Mouse (Mus musculus) heart, adult 2 months (tissue): ENCODE results near the gene Rapgef3. TPM values are rescaled to one million over a fixed set of nuclear protein-coding genes. Genes with fewer than 3 reads are reported as not detected.

Source experiments
- DNase-seq, 2 experiments: peaks; one replicate each; pipeline ENCODE4 v3.0.0; 2021
- H3K27ac ChIP-seq: fragments of 200-600 bp; 2 replicates; pipeline ENCODE4 v1.8.1; 2022
- H3K27me3 ChIP-seq: fragments of 200-500 bp; 2 replicates; pipeline ENCODE4 v1.6.1; 2012; ENCODE audit warnings: mild to moderate bottlenecking, low read length, inconsistent platforms, mixed read lengths; ENCODE audit not compliant: control insufficient read depth, insufficient read depth
- H3K36me3 ChIP-seq: fragments of 200-500 bp; 2 replicates; pipeline ENCODE4 v1.6.1; 2012; ENCODE audit warnings: low read length, inconsistent platforms; ENCODE audit not compliant: control insufficient read depth, insufficient read depth
- H3K4me1 ChIP-seq: fragments of 200-500 bp; 2 replicates; pipeline ENCODE4 v1.6.1; 2011; ENCODE audit warnings: low read length; ENCODE audit not compliant: control insufficient read depth, insufficient read depth
- H3K4me3 ChIP-seq: fragments of 200-600 bp; 2 replicates; pipeline ENCODE4 v1.8.1; 2022
- H3K79me2 ChIP-seq: fragments of 200-500 bp; replicated peaks from 2 replicates; pipeline ENCODE4 v1.6.1; 2012; ENCODE audit warnings: mild to moderate bottlenecking, inconsistent platforms, low read length, moderate library complexity, mixed read lengths; ENCODE audit not compliant: control insufficient read depth, insufficient read depth
- H3K9ac ChIP-seq: fragments of 200-500 bp; 2 replicates; pipeline ENCODE4 v1.6.1; 2012; ENCODE audit warnings: low read depth, mild to moderate bottlenecking, control low read depth, inconsistent platforms, low read length, mixed read lengths
- CTCF ChIP-seq: fragments of 200-600 bp; IDR thresholded peaks from 2 replicates; pipeline ENCODE4 v1.8.1; 2022; ENCODE audit warnings: antibody characterized with exemption, mild to moderate bottlenecking, moderate library complexity
- EP300 ChIP-seq: fragments of 200-500 bp; IDR thresholded peaks from 2 replicates; pipeline ENCODE4 v1.6.1; 2011; ENCODE audit warnings: low read depth, low read length, control low read depth; ENCODE audit not compliant: insufficient read depth
- POLR2A ChIP-seq: fragments of 200-500 bp; IDR thresholded peaks from 2 replicates; pipeline ENCODE4 v1.6.1; 2011; ENCODE audit warnings: mild to moderate bottlenecking, low read depth, low read length, control low read depth; ENCODE audit not compliant: insufficient read depth
- WGBS: fragments of 180-500 bp; shearing (Covaris S2); methylation state at CpG from one replicate; pipeline ENCODE4 v1.1.7; 2018; 5-methylcytosine and 5-hydroxymethylcytosine counted together
- intact Hi-C: fragments of 180-260 bp; cut with DNase I; formaldehyde crosslinking; loops from one replicate; pipeline ENCODE4 v1.15.1; 2025
- polyA plus RNA-seq: library from polyadenylated mRNA; depleted of rRNA; stranded (reverse); fragments of >200 nt; gene quantifications from 2 replicates; pipeline ENCODE4 v1.2.3, GENCODE M21; 2012
- total RNA-seq, 2 experiments: library from RNA; stranded (reverse); gene quantifications; 2 replicates each; pipeline ENCODE4 v1.2.3; 2021

The Rapgef3 gene
- total and polyA plus RNA-seq, 3 experiments: 21.5 to 44.4 (median 27.9) TPM

DNA sequence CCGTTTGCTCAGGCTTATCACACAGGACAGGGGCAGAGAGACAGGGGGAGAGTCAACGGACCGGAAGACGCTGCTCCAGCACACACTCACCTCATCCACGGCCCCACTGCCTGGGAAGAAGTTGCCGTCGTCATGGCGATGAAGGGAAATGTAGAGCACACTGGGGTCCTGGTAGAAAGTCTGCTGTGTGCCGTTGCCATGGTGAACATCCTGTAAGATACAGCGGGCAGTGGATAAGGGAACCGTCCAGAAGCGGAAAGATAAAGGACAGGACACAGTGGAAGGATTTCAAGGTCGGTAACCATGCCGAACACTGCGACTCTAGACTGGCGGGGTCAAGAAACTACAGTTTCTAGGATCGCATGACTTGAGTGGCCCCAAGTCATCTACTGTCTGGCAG, 30.4 kb upstream of the Rapgef3 start:
- no peak overlapping the region for H3K27ac ChIP-seq
- no peaks in the 10 kb centered on the region for H3K36me3 ChIP-seq
- 61% methylated on average over 17 of the region's 17 CpGs for WGBS
- TF ChIP-seq POLR2A (no peak), EP300 (no peak), CTCF (no peak)
- no peak overlapping the region for H3K4me3 ChIP-seq
- no peaks in the 10 kb centered on the region for H3K79me2 ChIP-seq
- intact Hi-C loops: no loop called here
- DNase-seq: no peak
- H3K4me1 ChIP-seq: no peaks in the 10 kb centered on the region
- no peak overlapping the region for H3K9ac ChIP-seq
- H3K27me3 ChIP-seq: no peaks in the 10 kb centered on the region

DNA sequence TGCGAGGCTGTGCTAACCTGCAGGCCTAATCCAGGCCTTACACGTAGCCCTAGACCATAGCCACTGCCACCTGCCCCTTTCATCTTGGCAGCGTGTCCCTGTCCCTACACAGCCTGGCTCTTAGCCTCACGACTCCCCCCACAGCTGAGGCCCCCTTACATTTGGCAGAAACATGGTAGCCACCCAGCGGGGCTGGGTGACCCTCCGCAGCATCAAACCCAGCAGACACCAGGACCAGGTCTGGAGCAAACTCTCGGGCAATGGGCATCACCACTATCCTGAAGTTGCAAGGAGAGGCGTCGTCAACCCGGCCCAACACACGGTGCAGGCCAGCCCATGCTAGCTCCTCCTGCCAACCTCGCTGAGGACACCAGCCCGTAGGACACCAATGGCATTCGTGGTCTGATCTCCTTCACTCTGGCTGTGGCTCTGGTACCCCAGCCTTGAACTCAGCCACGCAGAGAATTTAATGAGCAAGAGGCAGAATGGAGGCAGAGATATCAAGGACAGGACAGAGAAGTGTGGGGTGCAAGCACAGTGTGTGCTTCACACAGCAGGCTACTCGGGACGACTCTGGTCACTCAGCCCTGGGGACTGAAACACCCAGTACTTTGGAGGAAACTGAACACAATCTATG, 29.0 kb upstream of the Rapgef3 start:
- WGBS: 92% methylated on average over 17 of the region's 17 CpGs
- H3K4me3 ChIP-seq: no peak overlapping the region
- no peaks in the 10 kb centered on the region for H3K4me1 ChIP-seq
- no peaks in the 10 kb centered on the region for H3K79me2 ChIP-seq
- DNase-seq: no peak
- H3K27me3 ChIP-seq: no peaks in the 10 kb centered on the region
- no peaks in the 10 kb centered on the region for H3K36me3 ChIP-seq
- H3K27ac ChIP-seq: no peak overlapping the region
- H3K9ac ChIP-seq: no peak overlapping the region
- intact Hi-C loops: no loop called here
- TF ChIP-seq CTCF (no peak), POLR2A (no peak), EP300 (no peak)

DNA sequence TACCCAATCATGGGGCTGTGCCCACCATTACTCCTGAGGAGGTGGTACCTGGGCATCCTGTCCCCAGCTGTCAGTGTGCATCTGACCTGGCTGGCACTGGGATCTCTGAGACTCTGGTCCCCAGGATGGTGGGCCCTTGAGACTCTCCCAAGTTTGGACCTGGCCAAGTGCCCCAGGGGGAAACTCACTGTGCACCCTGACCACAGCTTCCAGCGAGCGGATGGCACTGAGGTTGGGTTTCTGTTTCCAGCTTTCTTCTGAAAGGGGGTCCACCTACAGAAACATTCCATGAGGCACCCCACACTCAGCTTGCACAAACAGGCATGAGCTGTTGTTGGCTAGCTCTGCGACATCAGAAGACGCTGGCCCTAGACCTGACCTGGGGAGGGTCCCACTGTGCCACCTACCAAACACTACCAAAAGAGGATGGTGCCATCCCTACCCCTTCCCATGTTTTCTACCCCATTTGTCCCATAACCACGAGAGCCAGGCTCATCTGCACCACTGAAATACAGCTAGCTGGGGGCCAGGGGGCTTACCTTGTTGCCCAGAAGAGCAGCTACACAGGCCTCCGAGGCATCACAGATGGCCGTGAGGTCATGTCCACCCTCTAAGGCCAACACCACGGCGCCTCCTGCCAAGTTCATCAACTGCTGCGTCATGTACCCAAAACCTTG, 27.9 kb upstream of the Rapgef3 start:
- H3K27me3 ChIP-seq: no peaks in the 10 kb centered on the region
- no peak overlapping the region for H3K9ac ChIP-seq
- no peak for DNase-seq
- intact Hi-C loops: no loop called here
- H3K4me3 ChIP-seq: no peak overlapping the region
- WGBS: 97% methylated on average over 10 of the region's 10 CpGs
- no peaks in the 10 kb centered on the region for H3K79me2 ChIP-seq
- H3K27ac ChIP-seq: no peak overlapping the region
- no peak for TF ChIP-seq CTCF
- no peak for TF ChIP-seq EP300
- TF ChIP-seq POLR2A: no peak
- no peaks in the 10 kb centered on the region for H3K36me3 ChIP-seq
- no peaks in the 10 kb centered on the region for H3K4me1 ChIP-seq

DNA sequence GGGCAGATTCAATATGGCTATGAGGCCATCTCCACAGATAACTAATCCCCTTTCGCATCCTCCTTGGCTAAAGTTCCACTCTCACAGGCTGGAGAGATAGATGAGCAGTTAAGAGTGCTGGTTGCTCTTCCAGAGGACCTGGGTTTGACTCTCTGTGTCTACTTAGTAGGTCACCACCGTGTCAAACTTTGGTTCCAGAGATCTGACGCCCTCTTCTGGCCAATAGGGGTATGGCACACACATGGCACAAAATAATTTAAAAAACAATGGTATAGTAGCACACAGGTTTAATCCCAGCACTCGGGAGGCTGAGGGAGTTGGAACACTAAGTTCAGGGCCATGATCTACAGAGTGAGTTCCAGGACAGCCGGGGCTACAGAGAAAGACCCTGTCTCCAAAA, 26.5 kb upstream of the Rapgef3 start:
- Histone ChIP-seq H3K79me2 (no peaks in the 10 kb centered on the region), H3K36me3 (no peaks in the 10 kb centered on the region), H3K4me3 (no peak overlapping the region), H3K27ac (no peak overlapping the region), H3K9ac (no peak overlapping the region), H3K27me3 (no peaks in the 10 kb centered on the region), H3K4me1 (peaks cover 4% of the 10 kb centered on the region)
- no peak for DNase-seq
- intact Hi-C loops: no loop called here
- 72% methylated on average over 5 of the region's 5 CpGs for WGBS
- TF ChIP-seq CTCF (peak; percentile 65), POLR2A (no peak)

DNA sequence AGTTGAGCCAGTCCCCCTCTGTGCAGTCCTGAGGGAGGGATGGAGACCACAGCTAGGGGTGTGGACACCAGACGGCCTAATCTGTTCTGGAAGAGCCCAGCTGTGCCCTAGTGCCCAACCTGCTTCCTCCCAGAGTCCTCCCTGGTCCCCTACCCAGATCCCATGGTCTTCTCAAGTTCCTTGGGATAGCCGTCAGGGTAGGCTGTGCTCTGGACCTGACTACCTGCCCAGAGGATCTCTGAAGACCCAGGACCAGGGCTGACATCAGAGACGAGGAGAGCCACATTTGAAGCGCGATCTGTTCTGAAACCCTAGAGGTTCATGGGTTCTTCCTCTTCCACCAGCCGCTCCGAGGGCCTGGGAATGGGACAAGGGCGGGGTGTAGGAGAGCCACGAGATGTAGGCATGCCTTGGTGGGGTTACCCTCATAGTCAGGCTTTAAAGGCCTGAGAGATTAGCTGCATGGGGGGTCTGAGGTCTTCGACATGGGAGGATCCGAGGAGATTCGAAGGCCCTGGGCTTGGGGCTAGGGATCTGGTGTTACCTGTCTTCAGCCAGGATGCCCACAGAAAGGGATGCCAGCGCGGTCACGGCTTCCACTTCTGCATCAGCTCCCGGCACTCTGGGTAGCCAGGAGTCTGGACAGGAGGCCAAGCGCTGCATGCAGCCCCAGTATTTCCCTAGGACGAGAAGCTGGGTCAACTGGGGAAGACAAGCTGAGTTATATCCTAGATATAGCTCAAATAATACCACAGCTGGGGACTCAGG, 25.8 kb upstream of the Rapgef3 start:
- 91% methylated on average over 18 of the region's 18 CpGs for WGBS
- Histone ChIP-seq H3K36me3 (no peaks in the 10 kb centered on the region), H3K27ac (no peak overlapping the region), H3K79me2 (no peaks in the 10 kb centered on the region), H3K4me3 (no peak overlapping the region), H3K4me1 (peaks cover 7% of the 10 kb centered on the region), H3K9ac (no peak overlapping the region), H3K27me3 (no peaks in the 10 kb centered on the region)
- TF ChIP-seq POLR2A: no peak
- no peak for TF ChIP-seq CTCF
- no peak for TF ChIP-seq EP300
- intact Hi-C loops: no loop called here
- DNase-seq: no peak
